Mouse (Mus musculus) telencephalon, adult 2 months (tissue): ENCODE results near the gene Tle3.
A peak's percentile ranks its signal among the peaks of the same experiment; 100 is the strongest.

Source experiments
- DNase-seq: peaks from one replicate; pipeline ENCODE4 v3.0.0-alpha.2; 2011; ENCODE audit warnings: low read depth, low spot score

Tle3 gene

DNA sequence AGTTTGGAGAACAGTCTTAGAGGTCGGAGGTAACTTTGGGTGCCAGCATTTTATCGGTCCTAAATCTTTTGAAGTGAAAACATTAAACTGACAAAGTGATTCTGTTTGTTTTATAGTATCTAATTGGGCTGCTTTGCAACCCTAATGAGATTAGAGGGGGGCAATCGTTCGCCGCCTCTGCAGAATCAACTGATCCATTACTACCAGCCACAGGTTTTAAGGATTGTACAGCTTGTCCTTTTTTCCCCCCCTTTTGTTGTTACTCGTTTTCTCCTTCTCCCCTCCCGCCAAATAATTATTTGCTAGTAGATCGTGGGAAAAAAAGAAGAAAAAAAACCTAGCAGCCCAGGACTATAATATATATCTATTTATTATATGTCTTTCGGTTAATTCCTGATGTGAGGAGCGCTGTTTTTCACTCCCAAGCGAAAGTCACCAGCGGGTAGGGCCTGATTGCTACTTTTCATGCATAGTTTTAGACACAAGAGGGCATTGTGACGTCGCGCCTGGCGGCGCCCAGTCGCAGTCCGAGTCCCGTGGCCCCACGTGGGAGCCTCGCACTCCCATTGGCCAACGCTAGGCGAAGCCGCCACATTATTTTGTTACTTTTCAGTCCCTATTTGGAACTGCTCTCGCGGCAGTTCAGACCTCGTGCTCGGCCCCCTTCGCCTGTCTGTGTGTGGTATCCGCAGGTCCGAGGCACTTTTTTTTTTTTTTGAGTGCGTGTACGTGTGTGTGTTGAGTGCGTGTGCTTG lies at the start of gene Tle3:
TSS of gene Tle3 (plus strand) at position 612 of the 755 bp plus-strand sequence.
- DNase-seq, result peak; percentile 98

DNA sequence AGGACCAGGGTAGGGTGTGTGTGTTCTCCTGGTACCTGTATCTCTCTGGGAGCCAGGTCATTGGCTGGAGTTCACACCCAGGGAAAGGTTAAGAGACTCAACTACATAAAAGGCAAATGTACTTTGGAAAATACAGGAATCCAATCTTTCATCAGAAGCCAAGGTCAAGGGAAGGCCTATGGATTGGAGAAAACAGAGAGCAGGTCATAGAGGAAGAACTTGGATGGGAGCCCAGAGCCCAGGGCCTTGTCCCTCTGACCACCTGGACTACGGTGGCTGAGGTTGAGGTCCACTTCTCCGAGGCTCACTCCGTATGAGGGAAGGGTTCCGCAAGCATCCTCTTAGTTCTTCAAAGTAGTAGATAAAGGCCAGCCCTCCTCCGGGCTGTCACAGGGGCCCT lies 48.9 kb upstream of the Tle3 start:
- DNase-seq, result no peak

DNA sequence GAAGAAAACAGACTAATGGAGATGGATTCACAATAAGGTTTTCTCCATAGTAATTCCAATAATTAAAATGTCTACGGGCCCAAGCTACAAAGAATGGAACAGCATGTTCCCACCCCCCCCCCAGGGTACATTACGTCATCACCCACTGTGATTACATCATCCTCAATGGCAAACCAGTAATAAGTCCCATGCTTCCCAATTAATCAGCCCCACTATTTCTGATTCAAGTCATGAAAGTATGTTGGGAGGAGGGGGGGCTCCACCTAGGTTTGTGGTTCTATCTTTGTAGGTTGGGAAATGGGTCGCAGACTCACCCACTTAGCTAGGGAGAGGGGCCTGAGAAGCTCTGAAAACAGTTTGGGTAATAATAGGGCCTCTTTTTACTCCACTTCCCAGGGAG lies 48.3 kb upstream of the Tle3 start:
- DNase-seq, result no peak

DNA sequence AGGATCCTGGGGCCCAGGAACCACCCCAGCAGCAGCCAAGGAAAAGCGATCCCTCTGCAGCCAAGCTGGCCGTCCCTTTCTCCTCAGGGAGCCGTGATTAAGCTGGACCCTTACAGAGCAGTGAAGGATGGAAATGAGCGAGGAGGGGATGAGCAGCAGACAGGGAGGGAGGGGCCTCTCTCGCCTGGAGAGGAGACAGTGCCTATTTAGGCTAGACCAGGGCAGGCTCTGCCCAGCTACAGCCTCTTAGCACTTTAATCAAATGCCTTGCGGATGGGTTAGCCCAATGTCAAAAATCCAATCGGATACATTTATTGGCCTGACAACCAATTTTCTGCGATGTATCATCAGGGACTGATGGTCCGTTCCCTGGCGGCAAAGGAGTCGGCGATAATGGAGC lies 47.8 kb upstream of the Tle3 start:
- DNase-seq, result no peak

DNA sequence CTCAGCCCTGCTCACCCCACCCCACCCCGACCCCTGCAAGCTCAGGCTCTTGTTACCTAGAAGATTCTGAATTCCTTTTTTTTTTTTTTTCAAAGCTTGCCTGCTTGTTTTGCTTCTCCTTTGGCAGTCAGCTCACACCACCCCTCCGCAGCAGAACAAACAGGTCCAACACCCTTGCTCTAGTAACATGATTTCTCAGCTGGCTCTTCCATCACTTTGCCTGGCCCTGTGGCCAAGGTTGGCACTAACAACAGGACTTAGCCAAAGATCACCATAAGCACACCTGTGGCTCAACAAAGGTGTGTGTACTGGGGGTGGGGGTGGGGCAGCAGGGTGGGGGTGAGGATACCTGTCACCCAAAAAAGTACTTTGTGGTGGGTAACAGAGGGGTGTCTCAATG lies 47.2 kb upstream of the Tle3 start:
- DNase-seq, result no peak

DNA sequence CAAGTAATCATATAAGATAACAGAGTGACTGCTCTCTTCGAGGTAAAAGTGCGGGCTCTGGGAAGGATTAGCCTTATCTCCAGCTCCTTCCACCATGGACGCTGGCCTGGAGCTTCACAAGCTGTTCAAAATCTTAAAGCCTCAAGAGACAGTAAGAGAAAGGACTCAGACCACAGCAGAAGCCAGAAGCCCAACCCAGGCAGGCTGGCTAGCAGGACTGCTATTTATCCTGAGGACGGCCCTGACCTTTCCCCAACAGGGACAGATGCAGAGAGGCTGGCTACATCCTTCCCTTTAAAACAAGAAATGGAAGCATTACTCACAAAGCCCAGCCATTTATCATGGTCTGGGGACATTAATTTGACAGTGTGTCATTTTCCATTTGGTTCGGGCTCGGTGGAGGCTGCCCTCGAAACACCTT lies 46.2 kb upstream of the Tle3 start:
- DNase-seq, result no peak

DNA sequence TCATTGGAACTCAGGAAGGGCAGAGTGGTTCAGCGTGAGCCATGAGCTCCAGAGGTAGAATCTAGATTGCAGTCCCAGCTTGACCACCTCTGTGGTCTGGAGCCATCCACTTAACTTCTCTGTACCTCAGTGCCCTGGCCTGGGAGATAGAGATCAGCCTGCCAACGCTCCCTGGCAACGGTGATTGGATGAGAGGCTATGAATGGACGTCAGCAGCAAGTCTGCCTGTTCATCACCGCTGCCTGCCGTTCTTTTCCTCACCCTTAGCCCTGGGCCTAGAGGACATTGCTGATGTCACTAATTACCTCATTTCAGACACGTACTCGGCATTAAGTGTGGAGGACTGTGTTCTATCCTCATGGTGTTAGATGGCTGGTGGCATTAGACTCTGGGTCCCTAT lies 45.2 kb upstream of the Tle3 start:
- DNase-seq, result no peak

DNA sequence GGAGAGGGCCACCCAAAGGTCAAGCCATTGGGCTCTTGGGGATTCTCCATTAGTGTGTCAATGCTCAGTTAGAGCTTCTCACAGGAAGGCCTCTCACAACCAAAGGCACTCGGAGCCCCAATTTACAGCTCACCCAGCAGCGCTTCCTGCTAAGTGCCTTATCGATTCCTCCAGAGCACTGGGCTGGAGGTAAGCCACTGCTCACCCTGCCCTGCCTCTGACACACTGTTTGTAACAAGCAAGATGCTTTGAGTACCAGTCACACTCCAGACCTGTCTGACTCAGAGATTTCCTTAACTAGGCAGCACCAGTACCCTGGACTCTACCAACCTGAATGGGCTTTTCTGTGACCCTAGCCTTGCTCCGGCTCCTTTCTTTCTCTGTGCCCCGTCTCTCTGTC lies 44.0 kb upstream of the Tle3 start:
- no peak for DNase-seq

DNA sequence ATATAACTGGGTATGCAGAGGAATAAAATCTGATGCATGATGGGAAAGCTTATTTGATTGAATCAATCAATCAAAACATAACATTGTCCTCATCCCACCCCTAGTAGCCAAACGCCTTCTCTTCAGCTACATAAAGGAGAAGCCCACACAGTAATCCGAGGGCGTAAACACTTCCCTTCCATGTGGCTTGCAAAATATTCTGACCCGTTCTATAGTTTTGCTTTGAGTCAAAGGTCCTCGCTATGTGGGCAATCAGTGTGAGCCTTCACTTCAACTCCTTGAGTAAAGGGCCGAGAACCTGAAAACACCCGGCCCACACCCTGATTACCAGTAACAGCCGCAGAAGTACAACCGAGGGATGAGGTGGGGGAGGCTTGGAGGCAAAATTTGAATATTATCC lies 41.4 kb upstream of the Tle3 start:
- DNase-seq, result no peak

DNA sequence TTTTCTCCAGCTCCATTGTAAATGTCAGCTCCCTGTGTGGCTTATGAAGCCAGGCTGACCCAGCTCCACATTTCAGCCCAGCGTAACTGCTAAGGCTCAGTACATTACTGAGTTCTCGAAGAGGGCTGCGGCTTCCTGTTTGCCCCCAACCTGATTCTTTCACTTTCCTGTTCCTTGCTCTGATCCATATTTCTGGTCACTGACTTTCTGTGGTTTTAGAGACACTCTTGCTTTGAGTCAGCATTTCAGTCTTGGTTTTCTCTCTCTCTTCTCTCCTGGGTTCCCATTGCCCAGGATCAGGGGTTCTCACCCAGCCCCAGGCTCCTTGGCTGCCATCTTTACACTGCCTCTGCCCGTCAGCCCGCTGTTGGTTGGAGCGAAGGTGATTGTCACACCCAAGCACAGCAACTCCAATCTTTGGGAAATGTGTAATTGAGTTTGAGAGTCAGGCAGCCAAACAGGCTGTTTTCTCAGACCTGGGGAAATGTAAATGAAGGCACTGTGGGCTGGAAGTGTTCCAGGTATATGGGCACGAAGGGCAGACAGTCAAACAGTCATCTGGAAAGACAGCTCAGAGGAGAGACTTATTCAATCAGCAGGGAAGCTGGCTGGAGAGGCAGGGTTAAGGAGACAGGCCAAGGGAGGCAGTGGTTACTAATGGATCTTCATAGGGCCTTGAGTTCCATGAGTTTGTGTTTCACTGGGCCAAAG lies 39.8 kb upstream of the Tle3 start:
- DNase-seq, result no peak

DNA sequence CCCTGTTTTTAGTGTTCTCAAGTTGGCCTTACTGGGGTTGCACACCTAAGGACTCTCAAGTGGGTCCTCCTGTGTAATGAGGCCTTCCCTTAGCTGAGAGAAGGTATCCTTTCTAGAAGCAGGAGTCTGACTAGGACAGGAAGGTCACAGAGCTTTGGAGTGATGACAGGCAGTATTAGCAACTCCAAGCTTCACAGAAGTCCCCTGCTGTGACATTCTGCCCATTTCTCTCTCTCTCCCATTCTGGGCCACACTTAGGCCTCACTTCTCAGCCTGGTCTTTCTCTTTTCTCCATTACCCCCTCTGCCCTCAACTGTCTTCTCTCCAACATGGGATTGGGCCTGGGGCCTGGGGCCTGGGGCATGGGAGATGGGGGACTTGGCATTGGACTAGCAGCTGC lies 36.0 kb upstream of the Tle3 start:
- DNase-seq, result no peak

DNA sequence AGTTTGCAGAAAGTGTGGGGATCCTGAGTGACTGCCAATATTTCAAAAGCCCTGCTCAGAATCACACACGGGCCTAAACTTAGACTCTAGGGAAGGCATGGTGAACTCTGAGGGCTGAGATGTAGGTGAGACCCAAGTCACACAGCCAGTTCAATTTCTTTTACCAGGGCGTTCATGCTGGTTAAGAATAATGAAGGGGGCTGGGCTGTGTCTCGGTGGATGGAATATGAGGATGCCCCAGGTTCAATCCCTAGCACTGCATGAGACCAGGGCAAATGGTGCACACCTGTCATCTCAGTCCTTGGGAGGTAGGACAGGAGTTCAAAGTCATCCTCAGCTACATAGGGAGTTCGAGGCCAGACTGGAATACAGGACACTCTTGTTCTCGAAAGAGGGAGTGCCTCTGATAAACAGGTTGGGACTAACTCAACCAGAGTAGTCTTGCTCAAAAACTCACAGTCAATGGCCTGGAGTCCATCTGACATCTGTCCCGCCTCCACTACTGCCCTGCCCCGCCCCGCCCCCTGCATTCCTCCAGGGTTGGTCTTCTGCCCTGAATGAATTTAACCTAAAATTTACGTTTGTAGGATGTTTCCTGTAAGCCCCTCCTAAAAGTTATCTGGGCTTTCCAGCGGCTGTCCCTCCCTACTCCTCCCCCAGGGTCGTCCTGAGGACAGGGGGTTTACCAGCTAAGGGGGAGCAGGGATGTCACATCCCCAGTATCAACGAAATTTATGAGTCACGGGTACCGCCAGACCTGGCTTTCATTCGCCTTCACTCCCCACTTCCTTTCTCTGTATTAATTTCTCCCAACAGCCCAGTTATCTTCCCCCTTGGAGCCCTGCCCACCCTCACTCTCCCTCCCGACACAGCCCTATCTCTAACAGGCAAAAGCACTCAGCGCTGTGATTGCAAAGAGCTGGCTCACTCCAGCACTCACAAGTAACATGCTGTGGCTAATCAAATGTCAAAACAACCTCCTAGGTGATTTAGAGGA lies 35.3 kb upstream of the Tle3 start:
- DNase-seq, result no peak

DNA sequence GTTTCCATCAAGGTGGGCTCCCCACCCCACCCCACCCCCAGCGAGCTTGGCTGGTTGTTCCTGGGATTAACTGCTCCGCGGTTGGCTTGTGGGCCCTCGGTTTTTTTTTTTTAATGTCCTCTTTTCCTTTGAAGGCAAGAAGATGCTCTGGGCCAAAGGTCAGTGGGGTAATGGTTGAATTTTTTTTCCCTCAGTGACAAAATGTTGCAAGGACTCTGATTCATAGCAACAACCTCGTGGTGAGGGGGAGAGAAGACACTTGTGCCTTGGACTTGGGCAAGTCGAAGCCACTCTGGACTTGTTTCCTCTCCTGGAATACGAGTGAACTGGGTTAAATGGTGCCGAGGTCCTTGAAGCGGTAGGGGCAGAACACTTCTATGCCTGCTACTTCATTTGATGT lies 34.5 kb upstream of the Tle3 start:
- DNase-seq, result no peak

DNA sequence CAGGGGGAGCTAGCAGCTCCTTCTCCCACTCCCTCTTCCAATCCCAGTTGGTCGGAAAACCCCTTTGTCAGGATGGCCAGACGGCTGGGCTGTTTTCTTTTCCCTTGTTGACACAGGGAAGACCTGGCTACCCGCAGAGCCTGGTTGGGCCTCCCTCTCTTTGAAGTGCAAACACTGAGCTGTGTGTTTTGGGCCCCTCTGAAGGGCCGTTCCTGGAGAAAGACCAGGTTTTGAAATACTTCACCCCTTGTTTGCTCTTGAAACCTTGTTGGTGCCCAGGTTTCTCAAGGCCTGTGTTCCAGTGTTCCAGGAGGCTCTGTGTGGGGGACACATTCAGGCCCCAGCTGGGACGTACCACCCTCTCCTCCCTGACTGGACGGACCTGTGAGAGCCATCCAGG lies 32.9 kb upstream of the Tle3 start:
- no peak for DNase-seq

DNA sequence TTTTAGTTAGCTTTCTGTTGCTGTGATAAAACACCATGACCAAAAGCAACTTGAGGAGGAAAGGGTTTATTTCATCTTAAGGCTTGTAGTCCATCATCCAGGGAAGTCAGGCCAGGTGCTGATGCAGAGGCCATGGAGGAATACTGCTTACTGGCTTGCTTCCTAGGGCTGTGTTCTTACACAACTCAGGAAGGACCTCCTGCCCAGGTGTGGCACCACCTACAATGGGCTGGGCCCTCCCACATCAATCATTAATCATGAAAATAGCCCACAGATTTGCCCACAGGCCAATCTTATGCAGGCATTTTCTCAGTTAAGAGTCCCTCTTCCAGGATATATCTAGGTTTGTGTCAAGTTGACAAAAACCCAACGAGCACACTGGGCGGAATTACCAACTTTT lies 31.8 kb upstream of the Tle3 start:
- no peak for DNase-seq

DNA sequence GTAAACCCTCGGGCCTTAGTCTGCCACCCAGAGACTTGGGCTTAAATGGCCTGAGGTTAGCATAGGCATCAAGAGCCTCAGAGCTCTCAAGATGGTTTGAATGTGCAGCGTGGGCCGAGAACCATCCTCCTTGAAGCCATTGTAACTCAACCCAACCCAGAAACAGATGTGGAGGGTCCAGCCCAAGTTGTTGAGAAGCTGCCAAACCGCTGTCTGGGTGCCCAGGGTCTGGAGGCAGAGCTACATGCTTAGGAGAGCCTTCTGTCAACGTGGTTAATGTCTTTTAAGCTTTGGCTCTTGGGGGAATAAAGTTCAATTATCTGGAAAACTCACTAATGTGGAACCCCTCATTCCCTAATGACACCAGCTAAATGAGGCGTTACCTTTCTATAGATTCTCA lies 29.9 kb upstream of the Tle3 start:
- DNase-seq, result no peak

DNA sequence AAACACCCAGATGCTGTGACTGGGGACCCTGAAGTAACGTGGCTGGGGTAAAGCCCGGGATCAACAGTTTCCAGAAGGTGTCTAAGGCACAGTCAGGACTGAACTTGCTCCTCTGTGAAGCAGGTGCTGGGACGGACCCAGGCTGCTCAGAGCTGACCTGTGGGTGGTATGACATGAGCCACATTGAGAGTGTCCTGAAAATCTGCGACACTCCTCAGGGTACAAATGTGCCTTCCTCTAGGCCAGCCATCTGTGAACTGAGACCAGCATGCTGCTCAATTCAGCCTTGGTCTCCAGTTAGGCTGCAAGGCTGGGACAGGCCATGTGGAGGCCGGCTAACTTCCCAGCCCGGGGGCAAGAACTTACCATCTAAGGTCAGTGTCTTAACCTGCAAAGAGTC lies 27.5 kb upstream of the Tle3 start:
- DNase-seq, result no peak

DNA sequence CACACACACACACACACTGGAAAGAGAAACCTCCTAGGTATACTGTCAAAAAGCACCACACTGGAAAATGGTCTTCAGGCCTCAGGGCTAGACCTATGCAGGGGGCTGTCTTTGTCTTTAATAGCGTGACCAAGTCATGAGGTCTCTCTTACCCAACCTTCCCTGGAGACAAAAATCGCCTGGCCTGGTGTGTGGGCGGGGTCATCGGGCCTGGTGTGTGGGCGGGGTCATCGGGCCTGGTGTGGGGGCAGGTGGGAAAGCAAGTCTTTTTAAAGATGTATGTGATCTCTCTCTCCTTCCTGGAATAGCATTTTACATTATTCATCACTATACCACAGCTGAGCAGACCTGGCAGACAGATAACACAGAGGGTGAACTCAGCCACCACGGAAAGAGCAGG lies 25.2 kb upstream of the Tle3 start:
- DNase-seq, result no peak

DNA sequence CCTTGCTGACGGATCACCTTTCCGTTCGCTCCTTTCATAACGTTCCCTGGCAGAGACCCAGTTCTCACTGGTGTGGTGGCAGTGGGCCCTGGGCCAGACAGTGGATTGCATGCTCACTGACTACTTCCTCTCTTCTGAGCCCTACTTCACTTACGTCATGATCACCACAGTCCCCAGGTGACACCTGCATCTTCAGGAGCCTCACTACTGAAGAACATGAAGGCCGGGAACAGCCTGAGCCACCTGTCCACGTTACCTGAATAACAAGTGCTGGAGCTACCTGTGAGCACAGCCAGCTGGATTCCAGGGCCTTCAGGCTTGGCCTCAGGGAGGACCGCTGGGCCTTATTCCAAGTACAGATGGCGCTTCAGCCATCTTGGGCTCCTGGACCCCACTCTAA lies 24.1 kb upstream of the Tle3 start:
- no peak for DNase-seq

DNA sequence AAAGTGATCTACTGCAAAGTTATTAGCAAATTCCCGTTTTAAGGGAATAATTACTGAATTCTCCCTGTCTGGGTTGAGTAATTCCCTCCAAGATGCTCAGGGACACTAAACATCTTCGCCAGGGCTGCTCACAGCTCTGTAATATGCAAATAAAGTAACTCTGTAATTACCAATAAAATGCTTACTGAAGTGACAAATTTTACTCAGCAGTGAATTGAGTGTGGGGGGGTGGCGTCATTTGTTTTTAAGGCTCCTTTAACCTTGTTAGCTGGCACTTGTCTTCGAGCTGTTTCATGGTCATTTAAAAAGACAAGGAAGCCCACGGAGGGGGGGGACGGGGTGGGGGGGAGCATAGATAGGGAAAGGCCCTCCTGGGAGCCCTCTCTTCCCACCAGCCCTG lies 23.6 kb upstream of the Tle3 start:
- DNase-seq, result no peak

DNA sequence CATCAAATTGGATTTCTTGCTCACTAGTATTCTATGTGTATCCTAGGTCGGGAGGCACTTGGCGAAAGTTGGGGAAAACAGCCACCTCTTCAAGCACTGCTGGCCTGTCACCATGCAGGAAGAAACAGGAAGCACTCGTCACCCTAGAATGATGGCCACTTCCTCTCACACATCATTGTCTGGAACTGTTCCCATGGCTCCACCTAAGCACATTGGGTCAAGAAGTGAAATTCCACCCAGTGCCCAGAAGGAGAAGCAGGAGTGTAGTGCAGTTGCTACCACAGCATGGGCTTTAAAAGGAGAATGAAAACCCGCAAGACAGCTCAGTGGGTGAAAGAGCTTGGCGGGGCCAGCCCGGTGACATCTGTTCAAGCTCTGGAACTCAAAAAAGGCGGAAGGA lies 22.5 kb upstream of the Tle3 start:
- no peak for DNase-seq

DNA sequence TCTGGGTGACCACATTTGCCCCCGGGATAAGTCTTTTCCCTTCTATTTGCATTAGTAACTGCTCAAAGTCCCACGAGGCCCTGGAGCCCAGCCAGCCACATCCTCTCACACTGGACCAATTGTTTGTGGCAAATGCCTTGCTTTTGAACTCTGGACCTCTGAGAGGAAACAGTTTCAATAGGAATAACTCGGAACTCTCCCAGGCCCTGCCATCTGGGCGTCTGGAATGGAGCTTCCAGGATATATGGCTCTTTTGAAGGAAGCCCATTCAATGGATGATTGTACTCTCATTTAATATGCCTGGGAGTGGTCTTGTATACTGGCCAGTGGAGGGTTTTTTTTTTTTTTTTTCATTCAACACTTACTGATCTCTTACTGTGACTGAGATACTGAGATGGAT lies 21.0 kb upstream of the Tle3 start:
- no peak for DNase-seq
